Mouse (Mus musculus) adrenal gland, postnatal 14 days (tissue): Measurements from ENCODE around the gene Nnat. TPM values are rescaled to one million over a fixed set of nuclear protein-coding genes. Genes with fewer than 3 reads are reported as not detected.

Source experiments
- DNase-seq: peaks from one replicate; pipeline ENCODE4 v3.0.0; 2021; ENCODE audit warnings: mixed read lengths
- long read RNA-seq, 2 experiments: library from polyadenylated mRNA; stranded (forward); transcript quantifications; one replicate each; pipeline ENCODE4 v2.0.0; 2021
- total RNA-seq: library from RNA; stranded (reverse); gene quantifications from 2 replicates; pipeline ENCODE4 v1.2.3, GENCODE M21; 2021

The Nnat gene
- total RNA-seq: 158 TPM in 2 replicates
- long read RNA-seq, experiment 1, transcript Nnat-205 (2 exons, 1,146 nt): minor isoform, 13 of 147 reads
- long read RNA-seq, experiment 1, transcript Nnat-202 (3 exons, 1,213 nt): major isoform, 46 of 147 reads
- long read RNA-seq, experiment 1, partial matches to known transcripts: 0 of 147 reads
- long read RNA-seq, experiment 1, other reads (novel, unspliced or antisense): 86 of 147 reads
- long read RNA-seq, experiment 2, transcript Nnat-205 (2 exons, 1,146 nt): minor isoform, 12 of 146 reads
- long read RNA-seq, experiment 2, transcript Nnat-202 (3 exons, 1,213 nt): major isoform, 42 of 146 reads
- long read RNA-seq, experiment 2, partial matches to known transcripts: 75 of 146 reads
- long read RNA-seq, experiment 2, other reads (novel, unspliced or antisense): 16 of 146 reads

DNA sequence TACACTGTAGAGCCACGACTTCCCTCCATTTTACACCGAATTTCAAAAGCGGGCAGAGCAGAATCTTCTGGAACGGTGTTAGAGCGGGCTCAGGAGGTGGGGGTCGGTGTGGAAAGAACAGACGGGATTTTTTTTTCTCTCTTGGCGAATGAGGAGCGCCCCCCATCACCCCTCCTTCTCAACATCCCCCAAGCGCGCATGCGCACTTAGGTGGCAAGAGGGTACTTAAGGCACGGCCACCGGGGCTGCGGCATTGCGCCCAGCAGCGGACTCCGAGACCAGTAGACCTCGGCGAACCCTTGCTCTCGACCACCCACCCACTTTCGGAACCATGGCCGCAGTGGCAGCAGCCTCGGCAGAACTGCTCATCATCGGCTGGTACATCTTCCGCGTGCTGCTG, at the start of gene Nnat:
TSS of gene Nnat (plus strand) at position 221 of the 400 bp plus-strand sequence.
- DNase-seq: peak; percentile 40

GRCm38 (mm10) chr2:157512859-157513258, 47.0 kb upstream of the Nnat start:
- DNase-seq: no peak

GRCm38 (mm10) chr2:157513737-157514208, 46.1 kb upstream of the Nnat start:
- peak; percentile 37 for DNase-seq

GRCm38 (mm10) chr2:157514353-157514752, 45.5 kb upstream of the Nnat start:
- DNase-seq: no peak

GRCm38 (mm10) chr2:157517526-157517925, 42.4 kb upstream of the Nnat start:
- DNase-seq: no peak

DNA sequence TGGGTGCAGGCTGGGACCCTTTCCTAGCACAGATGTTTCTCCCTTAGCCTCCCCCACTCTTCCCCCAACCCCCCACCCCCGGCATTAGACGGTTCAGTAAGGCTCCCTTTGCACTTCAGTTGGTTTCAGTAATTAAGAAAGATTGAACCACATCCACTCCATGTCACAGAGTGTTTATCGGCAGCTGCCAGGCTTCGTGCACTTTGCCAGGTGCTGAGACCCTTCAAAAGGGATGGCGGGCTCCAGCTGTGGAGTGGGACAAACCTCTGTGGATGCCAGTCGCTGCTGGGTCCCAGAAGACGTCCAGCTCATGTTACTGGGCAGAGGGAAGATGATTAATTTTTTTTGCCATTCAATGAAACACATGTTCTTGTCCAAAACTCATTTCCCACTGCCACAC, 41.4 kb upstream of the Nnat start:
- no peak for DNase-seq

DNA sequence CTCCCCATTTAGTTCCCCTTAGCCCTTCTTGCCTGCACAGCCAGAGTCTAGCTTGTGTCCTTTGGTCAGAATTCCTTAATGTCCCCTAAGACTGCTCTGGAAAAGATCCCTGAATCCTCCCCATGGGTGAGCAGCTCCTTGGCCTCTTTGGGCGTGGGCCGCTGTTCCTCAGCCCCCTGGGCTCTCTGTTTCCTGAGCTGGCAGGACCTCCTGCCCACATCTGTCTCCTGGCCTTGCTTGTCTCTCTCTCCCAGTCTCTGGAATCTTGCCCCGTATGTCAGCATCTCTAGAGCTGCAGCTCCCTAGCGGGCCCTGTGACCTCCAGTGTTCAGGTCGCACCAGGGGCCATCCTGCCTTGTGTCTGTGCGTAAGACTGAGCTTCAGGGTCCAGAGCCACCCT, 40.4 kb upstream of the Nnat start:
- DNase-seq: peak; percentile 63

DNA sequence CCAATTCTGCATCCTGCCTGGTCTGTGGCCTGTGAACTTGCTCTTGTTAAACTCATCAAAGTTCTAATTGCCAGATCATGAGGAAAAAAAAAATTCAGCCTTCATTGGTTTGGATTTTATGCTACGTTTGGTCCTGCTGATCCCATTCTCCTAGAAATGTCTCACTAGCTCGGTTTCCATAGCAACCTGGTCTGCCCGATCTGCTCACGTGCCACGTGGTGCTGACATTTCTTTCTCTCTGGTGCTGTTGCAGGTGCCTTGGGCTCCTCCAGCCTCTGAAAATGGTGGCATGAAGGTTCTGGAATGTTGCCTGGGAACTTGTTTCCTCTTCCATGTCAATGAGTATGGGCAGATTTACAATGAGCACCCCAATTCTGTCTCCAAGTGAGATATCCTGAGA, 39.4 kb upstream of the Nnat start:
- no peak for DNase-seq

- DNase-seq: no peak
These were observed 37.3 kb upstream of the Nnat start for GRCm38 (mm10) chr2:157522556-157522955.

DNA sequence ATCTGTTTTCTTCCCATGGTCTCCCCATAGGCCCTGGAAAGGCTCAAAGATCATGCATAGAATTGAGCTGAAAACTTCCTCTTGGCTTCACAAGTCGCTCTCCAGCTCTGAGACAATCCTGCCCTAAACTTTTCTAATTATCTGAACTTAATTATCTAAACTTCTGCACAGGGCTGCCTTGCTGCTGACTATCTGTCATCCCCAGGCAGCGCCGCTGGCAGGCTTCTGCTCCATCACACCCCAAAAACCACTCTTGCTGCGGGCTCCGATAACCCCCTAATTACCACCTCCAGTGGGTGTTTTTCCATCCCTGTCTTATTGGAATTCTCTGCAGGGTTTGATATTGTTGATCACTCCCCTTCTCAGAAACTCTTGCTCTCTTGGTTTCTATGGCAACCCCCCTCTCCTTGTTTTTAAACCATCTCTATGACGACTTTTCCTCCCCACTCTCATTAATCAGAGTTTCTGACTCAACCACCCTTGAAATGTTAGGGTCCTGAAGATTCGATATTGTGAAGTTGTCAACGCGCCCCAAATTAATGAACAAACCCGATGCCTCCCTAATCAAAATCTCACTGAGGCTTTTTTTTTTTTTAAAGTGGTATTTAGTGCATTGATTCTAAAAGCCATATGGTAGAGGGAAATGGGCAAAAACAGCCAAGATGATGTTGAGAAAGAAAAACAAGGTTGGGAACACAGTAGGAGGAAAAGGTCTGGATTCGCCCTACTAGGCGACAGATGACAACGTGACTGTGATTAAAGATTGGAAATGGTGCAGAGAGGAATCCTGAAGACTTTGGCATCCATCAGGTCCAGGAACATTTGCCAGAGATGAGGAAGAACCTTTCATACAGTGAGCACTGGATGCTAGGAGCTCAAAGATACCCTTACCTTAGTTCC, 29.6 kb upstream of the Nnat start:
- DNase-seq: no peak

- DNase-seq: no peak
These were observed 28.0 kb upstream of the Nnat start for GRCm38 (mm10) chr2:157531681-157532426.

- no peak for DNase-seq
These were observed 25.7 kb upstream of the Nnat start for GRCm38 (mm10) chr2:157534163-157534562.

- no peak for DNase-seq
These were observed 23.3 kb upstream of the Nnat start for GRCm38 (mm10) chr2:157536476-157537081.

DNA sequence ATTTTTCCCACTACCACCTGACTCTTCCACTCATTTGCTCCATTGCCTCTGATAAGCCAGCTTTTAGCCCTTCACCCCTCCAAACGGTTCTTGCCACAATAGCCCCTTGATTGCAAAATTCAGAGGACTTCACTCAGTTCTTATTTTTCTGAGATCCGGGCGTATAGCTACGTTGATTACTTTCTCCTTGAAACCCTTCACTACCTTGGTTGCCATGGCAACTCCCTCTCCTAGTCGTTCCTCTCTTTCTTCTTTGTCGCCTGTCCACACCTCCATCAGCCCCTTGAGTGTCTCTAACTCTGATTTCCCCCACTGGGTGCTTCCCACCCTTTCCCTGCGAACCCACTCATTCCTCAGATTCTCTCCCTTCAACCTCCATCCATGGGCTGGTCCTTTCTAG, 22.8 kb upstream of the Nnat start:
- no peak for DNase-seq

DNA sequence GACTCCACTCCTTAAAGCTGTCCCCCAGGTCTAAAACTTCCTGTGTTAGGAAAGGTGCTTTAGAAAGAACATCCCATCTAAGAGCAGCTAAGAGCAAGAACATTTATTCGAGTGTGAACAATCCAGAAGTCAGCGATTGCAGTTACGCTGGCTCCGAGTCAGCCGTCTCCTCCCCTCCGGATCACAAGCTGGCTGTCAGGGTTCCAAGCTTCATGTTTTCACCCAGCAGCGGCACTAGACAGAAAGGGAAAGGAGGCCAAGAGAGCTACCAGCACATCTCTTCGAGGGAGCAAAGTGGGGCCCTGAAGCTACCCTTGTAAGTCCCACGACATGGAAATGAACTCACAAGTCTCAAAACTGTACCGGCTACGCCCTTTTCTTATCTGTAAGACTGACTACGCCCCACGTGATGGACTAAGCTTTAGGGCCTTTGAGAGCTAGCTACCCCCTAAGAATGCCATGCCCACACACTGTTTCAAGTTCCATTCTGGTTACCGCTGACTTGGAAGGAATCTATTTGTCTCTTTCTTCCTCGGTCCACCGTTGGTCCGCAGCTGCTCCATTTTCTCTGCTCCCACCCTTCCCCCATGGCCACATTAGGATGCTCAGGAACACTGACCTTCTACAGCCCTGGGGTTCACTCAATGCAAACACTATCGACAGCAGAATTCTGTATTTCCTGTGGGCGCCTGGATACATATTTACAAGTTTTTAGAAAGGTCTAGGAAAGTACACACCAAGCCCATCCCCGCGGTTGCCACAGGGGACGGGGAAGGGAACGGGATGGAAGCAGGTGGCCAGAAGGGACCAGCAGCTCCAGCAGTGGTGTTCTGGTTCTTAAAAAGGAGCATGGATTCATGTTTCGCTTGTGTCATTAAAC, 19.6 kb upstream of the Nnat start:
- peak; percentile 45 for DNase-seq

DNA sequence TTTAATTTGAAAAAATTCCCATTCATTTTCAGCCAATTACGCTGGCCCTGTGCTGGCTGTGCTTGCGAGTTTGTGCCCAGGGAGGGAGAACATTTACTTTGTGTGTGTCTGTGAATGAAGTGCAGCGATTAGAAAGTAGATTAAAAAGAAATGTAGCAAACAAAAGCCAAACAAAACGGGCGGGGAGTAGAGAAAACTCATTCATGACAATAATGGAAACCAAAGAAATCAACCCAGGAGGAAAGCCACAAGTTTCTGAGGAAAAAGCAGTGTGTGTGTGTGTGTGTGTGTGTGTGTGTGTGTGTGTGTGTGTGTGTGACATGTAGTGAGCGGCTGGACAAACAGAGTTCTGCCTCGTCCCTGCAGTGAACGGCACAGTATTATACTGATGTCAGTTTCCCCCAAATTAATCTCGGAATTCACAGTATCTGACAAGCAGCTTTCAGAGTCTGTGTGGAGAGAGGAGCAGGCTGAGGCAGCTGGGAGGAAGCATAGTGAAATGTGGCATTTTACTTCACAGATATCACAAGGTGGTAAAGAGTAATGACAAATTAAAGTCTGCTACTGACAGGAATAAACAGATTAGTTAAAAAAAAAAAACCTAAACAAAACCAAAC, 18.8 kb upstream of the Nnat start:
- DNase-seq: no peak

- DNase-seq: no peak
These were observed 18.2 kb upstream of the Nnat start for GRCm38 (mm10) chr2:157541631-157542030.

- DNase-seq: no peak
These were observed 17.5 kb upstream of the Nnat start for GRCm38 (mm10) chr2:157542415-157542814.

DNA sequence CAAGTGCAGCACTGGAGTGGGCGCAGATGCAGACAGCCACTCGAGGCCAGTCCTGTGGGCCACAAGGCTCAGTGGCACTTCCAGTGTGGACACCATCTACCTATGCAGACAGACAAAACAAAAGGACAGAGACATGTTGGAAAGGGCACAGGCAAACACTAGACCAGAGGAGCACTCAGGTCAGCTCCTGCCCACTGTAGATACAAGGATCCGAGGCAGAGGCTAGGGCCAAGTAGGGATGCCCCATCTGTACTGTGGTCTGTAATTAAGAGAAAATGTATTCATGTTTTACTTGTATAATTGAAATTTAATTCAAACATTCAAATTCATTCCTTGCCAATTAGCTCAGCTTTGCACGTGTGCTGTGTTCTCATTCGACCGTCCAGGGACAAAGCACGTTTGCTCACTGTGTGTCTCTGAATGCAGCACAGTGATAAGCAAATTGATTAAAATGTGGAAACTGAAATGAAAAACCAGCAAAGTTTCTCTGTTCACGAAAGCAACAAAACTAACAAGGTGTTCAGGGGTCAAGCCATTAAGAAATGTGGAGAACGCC, 15.5 kb upstream of the Nnat start:
- no peak for DNase-seq

DNA sequence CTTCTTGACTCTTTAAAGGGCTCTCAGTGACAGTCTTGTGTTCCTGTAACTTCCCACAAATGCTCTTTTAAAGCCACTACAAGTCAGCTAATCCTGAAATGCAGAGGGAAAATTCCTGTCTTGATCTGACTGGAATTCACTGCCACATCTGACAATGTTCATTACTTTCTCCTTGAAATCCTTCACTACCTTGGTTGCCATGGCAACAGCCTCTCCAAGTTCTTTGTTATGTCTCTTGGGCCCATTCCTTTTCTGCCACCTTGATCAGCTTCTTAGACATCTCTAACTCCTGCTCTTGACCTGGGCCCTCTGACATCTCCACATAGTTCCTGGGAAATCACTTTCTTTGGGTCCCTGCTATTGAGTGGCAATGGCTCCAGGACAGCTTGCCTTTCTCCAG, 13.2 kb upstream of the Nnat start:
- no peak for DNase-seq
